Mouse (Mus musculus) kidney, postnatal 0 days (tissue): ENCODE measurements at regions not wholly inside any gene's neighbourhood (a gene's known extent, or its start where the extent isn't known, plus 50 kb on each side); places are given as distances from the start of the nearest gene placed in this dataset.
A peak's percentile ranks its signal among the peaks of the same experiment; 100 is the strongest.

Experiments used
- ATAC-seq: fragments of 200-750 bp; cut with Nextera tagmentation; replicated peaks from 2 replicates; pipeline ENCODE4 v1.8.0; 2017; ENCODE audit warnings: low read depth, moderate number of reproducible peaks, moderate TSS enrichment, moderate library complexity; ENCODE audit not compliant: low FRiP score
- DNase-seq: peaks from one replicate; pipeline ENCODE4 v3.0.0-alpha.2; 2016; ENCODE audit warnings: low spot score
- H3K27ac ChIP-seq: fragments of 300-500 bp; sonication (generic); 2 replicates; pipeline ENCODE4 v1.5.1; 2014; ENCODE audit warnings: mild to moderate bottlenecking
- H3K27me3 ChIP-seq: fragments of 300-500 bp; sonication (generic); 2 replicates; pipeline ENCODE4 v1.6.1; 2014; ENCODE audit warnings: low read length, mixed read lengths; ENCODE audit not compliant: insufficient read depth
- H3K36me3 ChIP-seq: fragments of 300-500 bp; sonication (generic); 2 replicates; pipeline ENCODE4 v1.6.1; 2014; ENCODE audit warnings: low read length, mixed read lengths; ENCODE audit not compliant: insufficient read depth
- H3K4me1 ChIP-seq: fragments of 300-500 bp; sonication (generic); replicated peaks from 2 replicates; pipeline ENCODE4 v1.6.1; 2014; ENCODE audit warnings: antibody characterized with exemption, low read length, mixed read lengths; ENCODE audit not compliant: insufficient read depth
- H3K4me2 ChIP-seq: fragments of 300-500 bp; sonication (generic); 2 replicates; pipeline ENCODE4 v1.6.1; 2014; ENCODE audit warnings: mild to moderate bottlenecking, low read length, moderate library complexity, mixed read lengths
- H3K4me3 ChIP-seq: fragments of 300-500 bp; sonication (generic); replicated peaks from 2 replicates; pipeline ENCODE4 v1.5.1; 2014; ENCODE audit warnings: low read depth, low read length
- H3K9ac ChIP-seq: fragments of 300-500 bp; sonication (generic); 2 replicates; pipeline ENCODE4 v1.6.1; 2014; ENCODE audit warnings: low read depth, low read length
- H3K9me3 ChIP-seq: fragments of 300-500 bp; sonication (generic); replicated peaks from 2 replicates; pipeline ENCODE4 v1.6.1; 2016; ENCODE audit warnings: low read length, inconsistent platforms, mixed read lengths
- CTCF ChIP-seq: IDR thresholded peaks from 2 replicates; pipeline ENCODE4 v1.5.1; 2016; ENCODE audit warnings: antibody characterized with exemption, low read depth, mild to moderate bottlenecking, moderate library complexity
- WGBS: fragments of 180-500 bp; shearing (Covaris S2); extraction: QIAGEN DNeasy Blood & Tissue Kit; methylation state at CpG from one replicate; pipeline ENCODE4 v1.1.7; 2014; 5-methylcytosine and 5-hydroxymethylcytosine counted together

DNA sequence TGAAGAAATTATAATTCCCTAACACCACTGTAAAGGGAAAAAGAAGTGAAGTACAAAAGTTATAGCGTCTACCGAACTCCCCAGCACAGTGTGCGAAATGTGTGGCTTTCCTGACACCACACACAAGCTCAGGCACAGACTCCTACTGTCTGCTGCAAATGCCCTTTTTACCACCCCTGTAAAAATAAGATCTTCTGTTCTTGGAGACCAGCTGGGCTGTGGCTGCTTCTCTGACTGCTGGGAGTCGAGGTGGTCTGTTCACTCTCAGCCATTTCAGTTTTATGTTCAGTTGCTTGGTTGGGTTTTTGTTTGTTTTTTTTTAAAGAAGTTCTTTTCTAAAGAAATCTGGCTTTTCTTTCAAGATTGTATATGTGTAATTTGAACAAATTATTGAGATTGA is 409.5 kb downstream of the Fat4 start:
- no peaks in the 10 kb centered on the region for H3K36me3 ChIP-seq
- H3K4me2 ChIP-seq, result no peak overlapping the region
- no peak for DNase-seq
- ATAC-seq, result no peak
- H3K27me3 ChIP-seq, result no peaks in the 10 kb centered on the region
- 70% methylated on average over 4 of the region's 4 CpGs for WGBS
- no peaks in the 10 kb centered on the region for H3K9me3 ChIP-seq
- no peak overlapping the region for H3K9ac ChIP-seq
- no peak overlapping the region for H3K4me3 ChIP-seq
- no peak for TF ChIP-seq CTCF
- no peaks in the 10 kb centered on the region for H3K4me1 ChIP-seq
- no peak overlapping the region for H3K27ac ChIP-seq

DNA sequence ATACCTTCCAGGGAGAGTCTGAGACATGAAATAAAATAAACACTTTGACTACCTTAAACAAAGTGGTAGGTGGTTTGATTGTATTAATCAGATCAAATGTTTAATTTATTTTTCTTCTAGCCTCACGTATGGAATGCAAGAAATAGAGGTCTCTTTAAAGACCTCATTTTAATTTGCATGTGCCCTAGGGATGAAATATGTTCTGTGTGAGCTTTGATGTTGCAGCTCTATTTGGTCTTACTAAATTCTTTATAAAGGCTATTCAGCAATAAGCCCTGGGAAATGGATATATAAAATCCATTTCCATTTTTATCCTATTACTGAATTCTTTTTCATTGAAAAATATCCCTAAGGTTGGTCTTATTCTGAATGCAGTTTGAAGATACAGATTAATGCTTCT is 422.7 kb downstream of the Fat4 start:
- Histone ChIP-seq H3K36me3 (no peaks in the 10 kb centered on the region), H3K4me3 (no peak overlapping the region), H3K9me3 (no peaks in the 10 kb centered on the region), H3K4me1 (no peaks in the 10 kb centered on the region), H3K4me2 (no peak overlapping the region), H3K9ac (no peak overlapping the region), H3K27me3 (no peaks in the 10 kb centered on the region), H3K27ac (no peak overlapping the region)
- DNase-seq (no peak), ATAC-seq (no peak)
- 76% methylated on average over 1 of the region's 1 CpGs for WGBS
- no peak for TF ChIP-seq CTCF

DNA sequence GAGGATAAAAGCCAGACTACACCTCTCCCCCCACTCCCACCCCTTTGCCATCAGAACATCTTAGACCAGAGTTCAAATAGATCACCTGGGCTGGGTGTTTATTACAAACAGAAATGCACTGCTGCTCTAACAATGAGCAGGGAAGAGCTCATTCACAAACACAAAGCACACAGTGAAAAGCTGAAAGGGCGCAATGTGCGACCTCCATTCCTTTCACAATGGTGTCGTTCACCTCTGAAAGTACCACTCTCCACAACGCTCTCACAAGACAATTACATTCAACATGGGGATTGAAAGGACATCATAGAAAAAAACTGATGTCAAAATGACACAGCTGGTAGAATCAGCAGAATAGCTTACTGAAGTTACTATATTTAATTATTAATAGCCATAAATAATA is 426.8 kb downstream of the Fat4 start:
- WGBS, result 92% methylated on average over 4 of the region's 4 CpGs
- DNase-seq, result no peak
- TF ChIP-seq CTCF, result no peak
- no peak overlapping the region for H3K4me2 ChIP-seq
- no peaks in the 10 kb centered on the region for H3K9me3 ChIP-seq
- H3K4me1 ChIP-seq, result no peaks in the 10 kb centered on the region
- H3K4me3 ChIP-seq, result no peak overlapping the region
- no peaks in the 10 kb centered on the region for H3K27me3 ChIP-seq
- no peak for ATAC-seq
- no peaks in the 10 kb centered on the region for H3K36me3 ChIP-seq
- H3K27ac ChIP-seq, result no peak overlapping the region
- H3K9ac ChIP-seq, result no peak overlapping the region

DNA sequence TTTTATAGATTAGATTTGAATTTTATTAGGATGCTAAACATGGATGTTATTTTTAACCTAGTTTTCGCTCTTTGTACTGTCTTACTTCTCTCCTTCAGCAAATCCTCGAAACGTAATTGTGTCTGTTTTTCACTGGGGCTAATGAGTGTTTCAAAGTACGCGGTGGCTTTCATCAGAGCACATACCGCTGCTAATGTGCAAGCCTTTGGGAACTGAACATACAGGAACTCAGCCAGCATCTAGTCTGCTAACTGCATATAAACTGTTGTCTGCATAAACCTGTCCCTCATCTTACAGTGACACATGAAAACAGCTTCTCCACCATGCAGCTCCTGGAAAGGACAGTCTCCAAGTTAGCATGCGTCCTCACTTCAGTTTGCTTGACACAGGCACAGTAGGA is 434.1 kb downstream of the Fat4 start:
- WGBS, result 62% methylated on average over 7 of the region's 7 CpGs

DNA sequence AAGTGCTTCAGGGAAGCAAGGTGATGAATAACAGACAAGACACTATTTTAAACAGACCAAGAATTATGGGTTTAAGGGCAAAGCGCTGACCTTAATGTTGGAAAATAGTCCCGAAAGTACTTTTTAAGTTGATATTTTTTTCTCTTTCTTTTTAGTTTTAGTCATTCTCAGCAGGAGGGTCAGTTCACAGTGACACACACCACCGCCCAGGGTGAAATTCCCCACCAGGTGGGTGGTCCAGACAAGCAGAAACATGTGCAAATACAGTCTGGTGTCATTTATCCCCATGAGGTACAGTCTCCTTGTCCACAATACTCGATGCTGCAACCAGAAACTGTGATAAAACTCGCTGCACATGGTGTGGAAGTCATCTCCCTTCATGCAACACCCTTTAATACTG is 435.5 kb downstream of the Fat4 start:
- ATAC-seq (no peak), DNase-seq (no peak)
- no peaks in the 10 kb centered on the region for H3K9me3 ChIP-seq
- H3K4me2 ChIP-seq, result no peak overlapping the region
- WGBS, result 40% methylated on average over 5 of the region's 5 CpGs
- no peaks in the 10 kb centered on the region for H3K36me3 ChIP-seq
- H3K4me1 ChIP-seq, result no peaks in the 10 kb centered on the region
- TF ChIP-seq CTCF, result no peak
- no peak overlapping the region for H3K4me3 ChIP-seq
- no peaks in the 10 kb centered on the region for H3K27me3 ChIP-seq
- no peak overlapping the region for H3K27ac ChIP-seq
- no peak overlapping the region for H3K9ac ChIP-seq

More for the DNA sequence above, 434.1 kb downstream of the Fat4 start:
- Histone ChIP-seq H3K27me3 (no peaks in the 10 kb centered on the region), H3K4me1 (no peaks in the 10 kb centered on the region), H3K9me3 (no peaks in the 10 kb centered on the region), H3K4me3 (no peak overlapping the region), H3K36me3 (no peaks in the 10 kb centered on the region), H3K4me2 (no peak overlapping the region), H3K9ac (no peak overlapping the region), H3K27ac (no peak overlapping the region)
- no peak for TF ChIP-seq CTCF
- DNase-seq (no peak), ATAC-seq (no peak)

DNA sequence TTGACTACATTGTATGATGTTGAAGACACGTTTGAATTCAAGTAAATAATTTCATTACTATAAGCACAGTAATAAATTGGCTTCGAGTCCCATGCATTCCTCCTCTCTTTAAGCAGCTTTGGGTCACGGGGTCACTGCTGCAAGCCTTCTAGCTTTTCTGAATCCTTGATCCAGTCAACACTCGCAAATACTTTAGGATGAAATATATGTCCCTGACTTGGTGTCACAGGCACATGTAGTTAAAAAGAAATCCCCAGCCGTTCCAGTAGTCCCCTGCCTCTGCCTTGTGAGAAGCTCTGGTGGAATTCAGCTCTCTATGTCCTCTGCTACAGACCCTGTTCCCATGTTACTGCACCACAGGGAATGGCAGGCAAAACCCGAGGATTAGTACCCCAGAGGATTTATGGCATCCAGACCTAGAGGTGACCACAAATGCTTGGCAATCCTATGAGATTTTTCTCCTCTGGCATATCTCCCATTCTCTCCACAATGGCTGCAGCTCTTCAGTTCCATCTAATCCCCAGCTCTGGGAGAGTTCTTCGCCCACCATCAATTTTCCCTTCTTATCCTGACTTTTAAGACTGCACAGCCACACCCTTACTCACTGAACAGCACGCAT is 449.0 kb downstream of the Fat4 start:
- Histone ChIP-seq H3K27ac (no peak overlapping the region), H3K36me3 (no peaks in the 10 kb centered on the region), H3K9me3 (no peaks in the 10 kb centered on the region), H3K4me1 (no peaks in the 10 kb centered on the region), H3K27me3 (no peaks in the 10 kb centered on the region), H3K9ac (no peak overlapping the region), H3K4me2 (no peak overlapping the region), H3K4me3 (no peak overlapping the region)
- peak; percentile 70 for DNase-seq
- no peak for TF ChIP-seq CTCF
- WGBS, result 47% methylated on average over 8 of the region's 8 CpGs
- ATAC-seq, result no peak

DNA sequence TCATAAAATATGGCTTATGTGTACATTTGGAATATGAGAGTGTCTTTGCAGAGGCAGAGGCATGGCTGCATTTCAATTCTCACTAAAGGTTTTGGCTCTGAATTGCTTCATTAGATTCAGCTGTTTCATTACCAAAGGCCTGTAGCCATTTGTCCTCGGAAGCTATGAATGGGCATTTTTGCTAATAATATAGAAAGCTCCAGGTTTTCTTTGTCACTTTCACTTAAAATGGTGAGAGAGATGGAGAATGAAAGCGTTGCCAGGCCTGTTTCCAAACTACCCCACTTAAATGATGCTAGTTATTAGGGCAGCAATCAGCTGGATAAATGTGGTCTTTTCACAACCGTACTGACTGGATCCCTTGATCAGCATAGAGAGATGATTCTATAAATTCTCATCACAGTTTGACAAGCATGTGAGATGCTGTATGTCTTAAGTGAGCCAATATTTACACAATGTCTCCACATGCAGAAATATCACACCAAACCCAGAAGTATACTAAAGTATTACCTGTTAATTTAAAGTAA is 454.5 kb downstream of the Fat4 start:
- H3K4me2 ChIP-seq, result no peak overlapping the region
- no peak overlapping the region for H3K27ac ChIP-seq
- DNase-seq (no peak), ATAC-seq (no peak)
- H3K9me3 ChIP-seq, result no peaks in the 10 kb centered on the region
- H3K9ac ChIP-seq, result no peak overlapping the region
- H3K36me3 ChIP-seq, result no peaks in the 10 kb centered on the region
- H3K4me3 ChIP-seq, result no peak overlapping the region
- H3K4me1 ChIP-seq, result no peaks in the 10 kb centered on the region
- 85% methylated on average over 3 of the region's 3 CpGs for WGBS
- TF ChIP-seq CTCF, result no peak
- no peaks in the 10 kb centered on the region for H3K27me3 ChIP-seq
